Mouse (Mus musculus): Measurements from ENCODE around the gene Capzb. TPM values are rescaled to one million over a fixed set of nuclear protein-coding genes. Genes with fewer than 3 reads are reported as not detected.

The Capzb gene
- total and polyA plus RNA-seq, 2 experiments from 2014 or later: 88.5 to 315 TPM

DNA sequence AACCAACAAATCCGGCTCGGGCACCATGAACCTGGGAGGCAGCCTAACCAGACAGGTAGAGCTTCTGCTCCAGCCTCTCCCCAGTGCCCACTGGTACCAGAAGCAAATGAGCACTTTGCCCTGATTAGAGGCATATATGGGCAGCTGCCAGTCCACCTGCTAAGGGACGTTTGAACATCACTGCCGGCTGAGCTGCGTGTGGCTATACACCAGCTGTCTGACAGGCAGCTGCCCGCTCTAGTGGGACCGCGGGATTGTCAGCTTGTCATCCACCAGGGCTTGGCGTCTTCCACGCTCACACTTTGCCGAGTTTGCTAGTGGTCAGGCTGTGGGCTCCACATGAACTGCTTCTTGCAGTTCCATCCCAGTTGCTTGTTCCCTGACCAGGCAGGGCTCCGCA is 87.8 kb downstream of the Capzb start:
- Histone ChIP-seq H3K27me3 (ENCODE audit: insufficient read depth, low read length) (no peaks in the 10 kb centered on the region), H3K4me3 (ENCODE audit: low read length) (no peak overlapping the region), H3K9ac (replicated peaks; ENCODE audit: low read length) (no peak overlapping the region), H3K9me3 (ENCODE audit: low read length) (no peaks in the 10 kb centered on the region), H3K36me3 (ENCODE audit: insufficient read depth, low read length) (peaks cover 24% of the 10 kb centered on the region), H3K27ac (no peak overlapping the region), H3K4me1 (ENCODE audit: insufficient read depth, low read length) (no peaks in the 10 kb centered on the region; the same call in 1 of the 2 replicates), H3K4me2 (ENCODE audit: low read depth, low read length) (no peak overlapping the region)
- DNase-seq (ENCODE audit: low spot score) (no peak), ATAC-seq (no peak)
- 76% methylated on average over 12 of the region's 12 CpGs for WGBS
- TF ChIP-seq CTCF (IDR thresholded peaks at IDR 0.05; ENCODE audit: low read depth): no peak

GRCm38 (mm10) chr4:139281791-139282345 is 89.2 kb downstream of the Capzb start:
- Histone ChIP-seq H3K9ac (replicated peaks; ENCODE audit: low read length) (no peak overlapping the region), H3K4me3 (ENCODE audit: low read length) (no peak overlapping the region), H3K9me3 (ENCODE audit: low read length) (no peaks in the 10 kb centered on the region), H3K27ac (no peak overlapping the region), H3K27me3 (ENCODE audit: insufficient read depth, low read length) (no peaks in the 10 kb centered on the region), H3K4me2 (ENCODE audit: low read depth, low read length) (no peak overlapping the region), H3K4me1 (ENCODE audit: insufficient read depth, low read length) (no peaks in the 10 kb centered on the region; the same call in 1 of the 2 replicates), H3K36me3 (ENCODE audit: insufficient read depth, low read length) (peaks cover 25% of the 10 kb centered on the region)
- DNase-seq (ENCODE audit: low spot score) (no peak), ATAC-seq (no peak)
- 69% methylated on average over 16 of the region's 16 CpGs for WGBS
- TF ChIP-seq CTCF (IDR thresholded peaks at IDR 0.05; ENCODE audit: low read depth): no peak

- Histone ChIP-seq H3K27ac (peak overlapping the region; percentile 41; the same call in 1 of the 2 replicates), H3K9ac (replicated peaks; ENCODE audit: low read length) (no peak overlapping the region), H3K4me3 (ENCODE audit: low read length) (no peak overlapping the region), H3K27me3 (ENCODE audit: insufficient read depth, low read length) (no peaks in the 10 kb centered on the region), H3K4me1 (ENCODE audit: insufficient read depth, low read length) (no peaks in the 10 kb centered on the region; the same call in 1 of the 2 replicates), H3K9me3 (ENCODE audit: low read length) (no peaks in the 10 kb centered on the region), H3K4me2 (ENCODE audit: low read depth, low read length) (no peak overlapping the region), H3K36me3 (ENCODE audit: insufficient read depth, low read length) (peaks cover 31% of the 10 kb centered on the region)
- no peak for TF ChIP-seq CTCF (IDR thresholded peaks at IDR 0.05; ENCODE audit: low read depth)
- DNase-seq (ENCODE audit: low spot score) (peak; percentile 33), ATAC-seq (no peak)
- 39% methylated on average over 6 of the region's 6 CpGs for WGBS
These were observed 90.3 kb downstream of the Capzb start for GRCm38 (mm10) chr4:139282955-139283417.

DNA sequence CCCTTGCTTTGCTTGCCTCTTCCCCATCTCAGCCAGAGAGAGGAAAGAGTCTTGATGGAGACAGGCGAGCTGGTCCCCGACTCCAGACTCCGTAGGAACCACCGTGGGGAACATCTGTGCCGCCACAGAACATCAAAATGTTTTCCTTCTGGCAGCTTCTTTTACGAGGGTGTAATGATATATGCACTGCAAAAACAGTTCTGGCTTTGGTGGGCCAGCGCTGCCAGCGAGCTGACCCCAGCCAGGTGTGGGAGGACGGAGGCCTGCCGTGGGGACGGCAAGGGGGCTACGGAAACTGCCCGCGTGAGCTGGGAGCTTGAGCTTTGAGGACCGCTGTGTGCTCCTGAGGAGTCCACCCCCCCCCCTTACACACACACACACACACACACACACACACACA is 92.2 kb downstream of the Capzb start:
- Histone ChIP-seq H3K4me1 (ENCODE audit: insufficient read depth, low read length) (no peaks in the 10 kb centered on the region; the same call in 1 of the 2 replicates), H3K4me2 (ENCODE audit: low read depth, low read length) (no peak overlapping the region), H3K9ac (replicated peaks; ENCODE audit: low read length) (no peak overlapping the region), H3K4me3 (ENCODE audit: low read length) (no peak overlapping the region), H3K9me3 (ENCODE audit: low read length) (no peaks in the 10 kb centered on the region), H3K27me3 (ENCODE audit: insufficient read depth, low read length) (no peaks in the 10 kb centered on the region), H3K27ac (no peak overlapping the region), H3K36me3 (ENCODE audit: insufficient read depth, low read length) (peaks cover 38% of the 10 kb centered on the region)
- ATAC-seq (no peak), DNase-seq (ENCODE audit: low spot score) (no peak)
- TF ChIP-seq CTCF (IDR thresholded peaks at IDR 0.05; ENCODE audit: low read depth): no peak
- 81% methylated on average over 15 of the region's 15 CpGs for WGBS

GRCm38 (mm10) chr4:139286234-139286633 is 93.5 kb downstream of the Capzb start:
- no peak for ATAC-seq
- H3K36me3 ChIP-seq (ENCODE audit: insufficient read depth, low read length): peaks cover 28% of the 10 kb centered on the region
- WGBS: 73% methylated on average over 5 of the region's 5 CpGs

DNA sequence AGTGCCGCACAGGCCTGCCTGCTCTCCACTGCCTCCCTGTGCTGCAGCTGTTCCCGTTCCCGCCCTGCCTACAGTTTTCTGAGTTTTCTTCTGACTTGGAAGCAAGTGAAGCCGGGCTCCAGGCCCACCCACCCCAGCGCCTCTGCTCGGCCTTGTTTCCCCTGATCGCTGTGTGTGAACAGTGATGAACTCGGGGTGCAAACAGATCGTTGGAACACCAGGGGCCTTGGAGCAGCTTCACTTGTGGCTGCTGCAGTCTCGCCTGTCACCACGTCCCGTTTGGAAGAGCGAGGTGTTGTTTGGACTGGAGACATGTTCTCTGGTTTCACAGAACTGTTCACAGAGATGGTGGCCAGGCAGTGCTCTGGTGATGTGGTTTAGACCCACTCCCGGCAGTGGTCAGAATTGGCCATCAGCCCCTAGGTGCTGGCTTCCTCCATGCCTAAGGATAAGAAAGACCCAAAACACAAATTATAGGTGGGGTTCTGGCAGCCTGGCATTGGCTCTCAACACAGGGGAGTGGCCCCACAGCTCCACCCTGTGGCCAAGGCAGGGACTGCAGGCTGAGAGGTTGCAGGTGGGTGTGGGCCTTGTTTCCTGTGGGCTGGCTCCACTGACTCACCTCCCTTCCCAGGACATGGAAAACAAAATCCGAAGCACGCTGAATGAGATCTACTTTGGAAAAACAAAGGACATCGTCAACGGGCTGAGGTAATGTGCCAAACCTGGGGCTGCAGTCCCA is 94.6 kb downstream of the Capzb start:
- Histone ChIP-seq H3K4me3 (ENCODE audit: low read length) (no peak overlapping the region), H3K4me1 (ENCODE audit: insufficient read depth, low read length) (no peaks in the 10 kb centered on the region; the same call in 1 of the 2 replicates), H3K9me3 (ENCODE audit: low read length) (no peaks in the 10 kb centered on the region), H3K4me2 (ENCODE audit: low read depth, low read length) (no peak overlapping the region), H3K36me3 (ENCODE audit: insufficient read depth, low read length) (peaks cover 19% of the 10 kb centered on the region), H3K9ac (replicated peaks; ENCODE audit: low read length) (no peak overlapping the region), H3K27ac (no peak overlapping the region), H3K27me3 (ENCODE audit: insufficient read depth, low read length) (no peaks in the 10 kb centered on the region)
- DNase-seq (ENCODE audit: low spot score): peak; percentile 63
- TF ChIP-seq CTCF (IDR thresholded peaks at IDR 0.05; ENCODE audit: low read depth): peak; percentile 98
- peak; percentile 31; the same call in 1 of the 2 replicates for ATAC-seq
- WGBS: 84% methylated on average over 18 of the region's 18 CpGs

More at GRCm38 (mm10) chr4:139286234-139286633, 93.5 kb downstream of the Capzb start:
- no peak overlapping the region for H3K4me3 ChIP-seq (ENCODE audit: low read length)
- H3K4me1 ChIP-seq (ENCODE audit: insufficient read depth, low read length): no peaks in the 10 kb centered on the region; the same call in 1 of the 2 replicates
- H3K4me2 ChIP-seq (ENCODE audit: low read depth, low read length): no peak overlapping the region
- H3K9me3 ChIP-seq (ENCODE audit: low read length): no peaks in the 10 kb centered on the region
- no peaks in the 10 kb centered on the region for H3K27me3 ChIP-seq (ENCODE audit: insufficient read depth, low read length)
- DNase-seq (ENCODE audit: low spot score): no peak
- no peak overlapping the region for H3K9ac ChIP-seq (replicated peaks; ENCODE audit: low read length)
- no peak for TF ChIP-seq CTCF (IDR thresholded peaks at IDR 0.05; ENCODE audit: low read depth)
- no peak overlapping the region for H3K27ac ChIP-seq
